Mouse (Mus musculus): Measurements from ENCODE around the gene Cntn4.

DNA sequence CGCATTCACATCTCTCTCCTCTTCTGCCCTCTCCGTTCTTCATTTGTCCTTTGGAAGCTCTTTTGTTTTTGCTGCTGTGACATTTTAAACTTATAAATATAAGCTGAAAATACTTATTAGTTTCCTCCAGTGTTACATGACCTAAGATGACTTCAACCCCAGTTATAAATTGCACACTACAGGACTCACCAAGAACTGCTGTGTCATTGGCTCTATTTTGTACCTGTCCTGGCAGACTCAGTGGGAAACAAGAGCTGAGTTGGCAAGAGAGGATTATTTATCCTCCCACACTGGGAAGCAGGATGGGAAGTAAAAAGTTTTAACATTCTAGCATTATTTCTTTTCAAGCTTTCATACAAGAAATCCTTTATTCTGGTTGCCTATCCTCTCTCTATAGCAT lies 746.0 kb downstream of the Cntn4 start:
- TF ChIP-seq CTCF (conservative IDR thresholded peaks at IDR 0.05; ENCODE audit: low read length): no peak
- TF ChIP-seq POU5F1 (IDR thresholded peaks at IDR 0.05; ENCODE audit: borderline replicate concordance, low read length): no peak
- TF ChIP-seq NANOG (IDR thresholded peaks at IDR 0.05; ENCODE audit: borderline replicate concordance, low read length): no peak
